Mouse (Mus musculus) heart, postnatal 36 days (tissue): Measurements from ENCODE around the gene 1700025C18Rik. TPM values are rescaled to one million over a fixed set of nuclear protein-coding genes. Genes with fewer than 3 reads are reported as not detected.

Experiments
- DNase-seq, 2 experiments: peaks; one replicate each; pipeline ENCODE4 v3.0.0; 2021 to 2022
- intact Hi-C: fragments of 180-260 bp; cut with DNase I; formaldehyde crosslinking; loops from one replicate; pipeline ENCODE4 v1.15.1; 2025
- total RNA-seq, 2 experiments: library from RNA; stranded (reverse); gene quantifications; 2 replicates each; pipeline ENCODE4 v1.2.3; 2021

Gene 1700025C18Rik
- total RNA-seq, 2 experiments from 2014 or later: not detected

DNA sequence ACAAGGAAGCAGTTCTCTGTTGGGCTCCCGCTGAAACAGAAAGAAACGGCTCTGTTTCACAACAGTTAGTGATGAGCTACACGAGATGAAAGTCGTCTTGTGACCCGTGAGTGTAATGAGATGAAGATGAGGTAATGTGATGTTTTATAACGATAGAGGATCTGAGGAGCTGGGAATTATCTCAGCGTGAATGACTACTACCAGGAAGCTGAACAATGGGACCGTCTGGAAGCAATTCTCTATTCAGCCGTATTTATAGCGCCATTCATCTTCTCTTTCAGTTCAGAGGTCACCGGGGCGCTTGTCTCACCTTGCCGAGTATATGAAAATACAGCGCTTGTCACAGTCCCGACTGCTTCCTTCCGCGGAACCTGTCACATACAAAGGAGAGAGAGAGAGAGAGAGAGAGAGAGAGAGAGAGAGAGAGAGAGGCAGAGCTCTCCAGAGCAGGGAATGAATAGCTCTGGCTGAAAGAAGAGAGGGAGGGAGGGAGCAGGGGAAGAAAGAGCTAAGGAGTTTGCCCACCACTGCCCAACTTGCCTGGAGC, 47.4 kb downstream of the 1700025C18Rik start:
- intact Hi-C loops: no loop called here

DNA sequence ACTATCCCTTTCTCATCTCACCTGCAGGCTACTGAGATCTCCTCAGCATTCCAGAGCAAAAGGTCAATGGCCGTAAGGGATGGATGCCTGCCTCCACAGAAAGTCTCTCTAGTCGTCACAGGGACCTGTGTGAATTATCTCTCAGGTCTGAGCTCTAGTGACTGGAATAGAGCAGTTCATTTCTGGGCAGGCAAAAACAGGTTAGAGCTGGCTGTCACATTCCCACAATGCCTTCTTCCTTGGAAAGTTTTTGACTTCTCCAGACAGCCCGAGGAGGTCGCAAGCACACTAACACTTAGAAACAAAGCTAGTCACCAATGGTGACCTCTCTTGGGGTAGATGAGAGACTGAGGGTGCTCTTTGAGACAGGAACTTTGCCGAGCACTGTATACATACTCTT, 48.4 kb downstream of the 1700025C18Rik start:
- intact Hi-C loops: no loop called here
- no peak for DNase-seq

More for the DNA sequence above, 47.4 kb downstream of the 1700025C18Rik start:
- DNase-seq: no peak

DNA sequence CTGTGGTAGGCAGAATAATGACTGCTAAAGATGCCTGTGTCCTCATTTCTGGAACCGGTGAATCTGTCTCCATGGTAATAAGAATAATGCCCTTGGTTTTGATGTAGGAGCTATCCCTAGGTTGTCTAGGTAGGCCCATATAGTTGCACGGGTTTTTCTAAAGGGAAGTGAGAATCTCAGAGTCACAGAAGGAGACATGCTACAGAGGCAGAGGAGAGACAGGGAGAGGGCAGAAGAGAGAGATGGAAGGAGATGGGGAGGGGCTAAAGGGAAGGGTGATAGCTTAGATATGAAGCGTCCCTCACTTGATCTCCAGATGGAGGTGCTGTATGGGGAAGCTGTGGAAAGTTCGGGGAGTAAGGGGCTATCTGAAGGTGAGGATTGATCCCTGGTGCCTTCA, 53.1 kb downstream of the 1700025C18Rik start:
- intact Hi-C loops: loop anchor here (10.0 kb wide), 1 partner anchor 203 kb away; the partner anchor contains the start of genes Ctsa and Neurl2
- DNase-seq: no peak

DNA sequence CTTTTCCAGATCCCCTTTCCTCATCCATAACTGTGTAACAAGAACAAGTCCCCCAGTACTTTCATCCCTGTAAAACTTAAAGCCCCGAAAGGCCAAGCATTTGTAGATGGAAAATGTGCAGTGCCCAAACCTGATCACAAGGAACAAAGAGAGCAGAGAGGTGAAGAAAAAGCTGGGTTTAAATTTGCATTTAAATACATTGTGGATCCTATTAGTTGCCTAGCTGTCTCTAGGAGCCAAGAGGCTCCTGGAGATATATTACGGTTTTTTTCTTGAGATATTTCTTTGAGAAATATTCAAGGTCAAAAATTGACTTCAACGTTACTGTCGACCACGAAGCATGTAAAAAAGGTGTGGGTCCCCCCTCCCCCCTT, 55.5 kb downstream of the 1700025C18Rik start:
- intact Hi-C loops: loop anchor here (10.0 kb wide), 1 partner anchor 200 kb away; the partner anchor contains the start of genes Ctsa and Neurl2
- no peak for DNase-seq

DNA sequence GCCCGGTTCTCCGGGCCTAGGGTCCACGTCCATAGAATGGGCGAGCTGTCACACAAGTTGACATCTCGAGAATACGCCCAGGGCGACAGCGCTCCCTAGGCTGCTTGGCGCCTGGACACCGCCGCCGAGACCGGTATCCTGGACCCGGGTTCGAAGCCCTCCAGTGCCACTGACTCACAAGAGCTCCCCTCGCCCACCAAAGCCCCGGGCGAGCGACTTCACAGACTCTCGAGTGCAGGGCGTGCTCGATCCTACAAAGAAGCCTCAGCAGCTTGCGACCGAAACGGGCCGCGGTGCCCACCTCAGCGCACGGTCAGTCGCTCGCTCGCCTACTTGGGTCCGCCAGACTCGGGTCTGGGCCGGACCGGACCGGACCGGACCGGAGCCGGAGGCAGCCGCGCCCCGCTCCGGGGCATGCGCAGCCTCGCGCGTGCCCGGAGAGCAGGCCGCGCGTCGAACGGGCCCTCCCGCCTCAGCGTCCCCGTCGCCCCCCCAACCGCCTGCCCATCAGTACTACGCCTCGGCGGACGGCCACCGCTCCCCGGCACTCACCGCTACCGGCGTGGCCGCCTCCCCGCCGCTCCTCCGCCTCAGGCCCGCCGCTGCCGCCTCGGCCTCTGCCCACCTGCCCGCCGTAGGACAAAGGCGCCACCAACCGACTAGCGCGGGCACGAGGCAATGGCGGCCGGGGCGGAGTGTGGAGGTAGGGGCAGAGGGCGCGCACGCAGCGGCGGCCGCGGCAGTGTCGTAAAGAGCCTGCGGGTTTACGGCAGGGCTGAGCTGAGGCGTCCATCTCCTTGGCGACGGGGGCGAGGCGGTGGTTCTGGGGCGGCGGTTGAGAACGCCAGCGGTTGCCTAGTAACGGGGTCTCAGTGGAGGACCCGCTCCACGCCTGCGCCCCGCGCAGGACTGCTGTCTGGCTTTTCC, 56.2 kb downstream of the 1700025C18Rik start, which contains the start of gene Ncoa5:
Gene Ncoa5, minus strand, starts transcription at position 737 of the 927 bp plus-strand sequence.
- intact Hi-C loops: loop anchor here (5.0 to 10.0 kb wide), 2 partner anchors 122 to 200 kb away; partner anchors contain the start of genes Ctsa, Neurl2 and Zfp335
- peak; percentile 97 to 99 for DNase-seq

DNA sequence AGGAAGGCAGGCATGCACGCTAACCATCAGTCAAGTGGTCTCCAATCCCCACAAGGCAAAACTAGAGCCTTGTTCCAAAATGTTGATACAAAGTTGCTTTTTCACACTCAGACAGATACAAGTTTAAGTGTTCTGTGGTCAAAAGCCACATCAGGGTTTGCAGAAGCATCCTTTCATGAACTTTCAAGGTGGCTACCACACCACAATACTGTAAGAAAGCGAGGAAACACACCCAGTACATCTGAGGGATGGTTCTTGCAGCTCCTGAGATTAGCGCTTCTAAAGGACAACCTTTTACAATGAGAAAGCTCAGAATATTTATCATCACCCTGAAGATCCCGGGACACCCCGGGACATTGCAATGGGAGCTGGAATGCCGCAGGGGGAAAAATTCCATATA, 57.2 kb downstream of the 1700025C18Rik start:
- no peak for DNase-seq
- intact Hi-C loops: loop anchor here (2.0 to 10.0 kb wide), 3 partner anchors 73 to 199 kb away; partner anchors contain the start of genes Ctsa, Neurl2, Slc12a5 and Zfp335

DNA sequence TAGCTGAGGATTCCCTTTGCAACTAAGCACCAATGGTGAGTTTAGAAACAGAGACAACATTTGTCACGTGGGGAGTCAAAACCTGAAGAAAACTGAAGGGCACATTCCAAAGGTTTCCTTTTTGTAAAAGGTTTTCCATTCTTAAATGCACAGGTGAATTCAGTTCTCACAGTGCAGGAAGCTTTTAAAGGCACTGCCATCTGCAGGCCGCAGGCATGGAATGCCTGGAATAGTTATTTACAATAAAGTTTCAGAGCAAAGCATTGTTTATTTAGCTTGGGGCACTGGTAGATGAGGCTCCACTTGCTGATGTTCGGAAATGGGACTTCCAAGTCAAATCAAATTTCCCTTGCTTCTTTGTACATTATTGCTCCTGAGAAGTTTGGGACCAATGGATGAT, 58.0 kb downstream of the 1700025C18Rik start:
- no peak for DNase-seq
- intact Hi-C loops: loop anchor here (2.0 to 10.0 kb wide), 3 partner anchors 72 to 198 kb away; partner anchors contain the start of genes Ctsa, Neurl2, Slc12a5 and Zfp335

Other genes starting within 250 kb of the 1700025C18Rik start
- gene Pltp, start 233.0 kb downstream of the 1700025C18Rik start, total RNA-seq: 10 to 100 TPM; 40.3 to 46.3 TPM
- gene Pcif1, start 211.4 kb downstream of the 1700025C18Rik start, total RNA-seq: 10 to 100 TPM; 34.1 to 34.5 TPM
- gene Zfp335, start 179.0 kb downstream of the 1700025C18Rik start, total RNA-seq: 10 to 100 TPM in 1 of 2 experiments, 1 to 10 TPM in 1; 8.5 to 10.0 TPM
- gene Mmp9, start 150.0 kb downstream of the 1700025C18Rik start, total RNA-seq: under 1 TPM; 0.87 to 0.97 TPM
- under 1 TPM; 0.33 to 0.87 TPM for gene Slc12a5, start 129.9 kb downstream of the 1700025C18Rik start, total RNA-seq
- gene Ncoa5, start 55.9 kb downstream of the 1700025C18Rik start, total RNA-seq: 10 to 100 TPM; 17.7 to 18.3 TPM
- gene Cd40, start 35.1 kb downstream of the 1700025C18Rik start, total RNA-seq: 1 to 10 TPM; 1.7 to 3.2 TPM
- gene Cdh22, start 144.1 kb upstream of the 1700025C18Rik start, total RNA-seq: under 1 TPM; 0.43 to 0.50 TPM
- gene Slc35c2, start 197.1 kb upstream of the 1700025C18Rik start, total RNA-seq: 10 to 100 TPM; 17.2 to 18.3 TPM
- gene Elmo2, start 235.7 kb upstream of the 1700025C18Rik start, total RNA-seq: 10 to 100 TPM; 16.7 to 19.1 TPM